Mouse (Mus musculus) liver, postnatal 0 days (tissue): ENCODE data around the gene Prdx2.

ENCODE experiments used
- CTCF ChIP-seq: sonication (generic); IDR thresholded peaks from 2 replicates; pipeline ENCODE4 v1.5.1; 2016; ENCODE audit warnings: antibody characterized with exemption, low read depth
- EP300 ChIP-seq: IDR thresholded peaks from 2 replicates; pipeline ENCODE4 v1.6.1; 2016; ENCODE audit warnings: antibody characterized with exemption, low read depth, mild to moderate bottlenecking

DNA sequence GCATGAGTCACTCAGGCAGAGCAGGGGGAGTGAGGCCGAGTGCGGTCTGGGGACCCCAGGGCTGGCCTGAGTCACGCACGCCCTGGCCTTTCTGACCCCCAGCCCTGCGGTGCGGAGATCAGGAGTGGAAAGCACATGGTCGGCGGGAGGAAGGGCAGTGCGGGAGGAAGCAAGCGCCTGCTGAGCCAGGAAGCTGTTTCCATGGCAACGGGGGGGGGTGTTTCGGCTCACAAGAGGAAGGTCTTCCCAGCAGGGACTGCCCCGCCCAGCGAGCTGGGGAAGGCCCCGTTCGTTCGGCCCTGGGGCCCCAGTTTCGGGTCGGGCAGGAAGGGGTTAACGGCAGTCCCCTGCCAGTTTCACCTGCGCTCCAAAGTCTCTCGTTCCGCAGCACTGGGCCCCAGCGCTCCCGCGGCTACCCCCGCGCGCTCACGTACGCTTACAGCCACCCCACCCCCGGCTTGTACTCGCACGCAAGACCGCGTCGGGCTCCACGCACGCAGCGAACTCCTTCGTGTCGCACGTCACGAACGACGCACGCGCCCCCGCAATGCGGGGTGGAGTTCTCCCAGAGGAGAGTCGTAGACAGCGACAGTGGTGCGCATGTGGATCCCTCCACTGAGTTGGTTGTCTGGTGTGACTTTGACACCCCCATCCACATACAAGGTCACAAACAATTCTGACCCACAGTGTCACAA, 16.4 kb downstream of the Prdx2 start:
- TF ChIP-seq CTCF = no peak
- peak; percentile 34; the same call in 1 of the 2 replicates for TF ChIP-seq EP300
